In genomic region chrX:51680428-51681169, GRCm38 (mm10) we compare ENCODE assay signal across 8 mouse cellular contexts. TPM values are rescaled to one million over a fixed set of nuclear protein-coding genes. Genes with fewer than 3 reads are reported as not detected.
DNase-seq lines count a peak whose midpoint lies in the region; ATAC-seq and TF ChIP-seq lines count a peak whose summit lies in the region.

No protein-coding gene starts in this region.

- H3K27me3 ChIP-seq in forebrain, embryonic 12.5 days: peaks cover 26% of the 10 kb centered on the region
- peaks cover 2% of the 10 kb centered on the region; the same call in 1 of the 2 replicates for H3K27me3 ChIP-seq in hindbrain, embryonic 11.5 days (ENCODE audit: control insufficient read depth, insufficient read depth, low read length)
- H3K27me3 ChIP-seq in midbrain, embryonic 11.5 days (ENCODE audit: control insufficient read depth, insufficient read depth, low read length): peaks cover 9% of the 10 kb centered on the region
- no peaks in the 10 kb centered on the region for H3K27me3 ChIP-seq in testis, adult 2 months (ENCODE audit: control insufficient read depth, insufficient read depth, low read length)

- no peaks in the 10 kb centered on the region for H3K9me3 ChIP-seq in forebrain, embryonic 12.5 days
- H3K9me3 ChIP-seq in hindbrain, embryonic 11.5 days (ENCODE audit: control insufficient read depth, low read length): no peaks in the 10 kb centered on the region
- no peaks in the 10 kb centered on the region for H3K9me3 ChIP-seq in midbrain, embryonic 11.5 days (ENCODE audit: control insufficient read depth, low read length)

- H3K36me3 ChIP-seq in forebrain, embryonic 12.5 days (replicated peaks): no peaks in the 10 kb centered on the region
- no peaks in the 10 kb centered on the region for H3K36me3 ChIP-seq in hindbrain, embryonic 11.5 days (ENCODE audit: control insufficient read depth, insufficient read depth, low read length)
- H3K36me3 ChIP-seq in midbrain, embryonic 11.5 days (ENCODE audit: control insufficient read depth, insufficient read depth, low read length): no peaks in the 10 kb centered on the region
- H3K36me3 ChIP-seq in testis, adult 2 months (ENCODE audit: control insufficient read depth, insufficient read depth, low read length): no peaks in the 10 kb centered on the region

- ATAC-seq in forebrain, embryonic 12.5 days (ENCODE audit: low FRiP score): peak; percentile 83
- peak; percentile 78 for ATAC-seq in hindbrain, embryonic 11.5 days (ENCODE audit: low FRiP score)
- ATAC-seq in midbrain, embryonic 11.5 days (ENCODE audit: low FRiP score): peak; percentile 85

- no peak for TF ChIP-seq CTCF in testis, adult 2 months (IDR thresholded peaks at IDR 0.05; ENCODE audit: control insufficient read depth, insufficient read depth, insufficient replicate concordance, low read depth, low read length)

- H3K4me3 ChIP-seq in forebrain, embryonic 12.5 days (replicated peaks): peak overlapping the region; percentile 49
- peak overlapping the region; percentile 45 for H3K4me3 ChIP-seq in hindbrain, embryonic 11.5 days (ENCODE audit: low read depth, low read length)
- H3K4me3 ChIP-seq in midbrain, embryonic 11.5 days (ENCODE audit: low read depth, low read length): peak overlapping the region; percentile 41
- peak overlapping the region; percentile 85 for H3K4me3 ChIP-seq in testis, adult 2 months (ENCODE audit: control insufficient read depth, low read depth, low read length)

- peaks cover 3% of the 10 kb centered on the region for H3K4me1 ChIP-seq in forebrain, embryonic 12.5 days
- H3K4me1 ChIP-seq in hindbrain, embryonic 11.5 days (replicated peaks; ENCODE audit: control insufficient read depth, insufficient read depth, low read length): no peaks in the 10 kb centered on the region
- H3K4me1 ChIP-seq in midbrain, embryonic 11.5 days (ENCODE audit: control insufficient read depth, insufficient read depth, low read length): no peaks in the 10 kb centered on the region
- H3K4me1 ChIP-seq in testis, adult 2 months (ENCODE audit: control insufficient read depth, insufficient read depth, low read length): peaks cover 6% of the 10 kb centered on the region

- peak overlapping the region; percentile 63; the same call in 1 of the 2 replicates for H3K27ac ChIP-seq in forebrain, embryonic 12.5 days
- no peak overlapping the region for H3K27ac ChIP-seq in hindbrain, embryonic 11.5 days (ENCODE audit: low read depth, low read length)
- H3K27ac ChIP-seq in midbrain, embryonic 11.5 days (ENCODE audit: low read depth, low read length): no peak overlapping the region
- peak overlapping the region; percentile 83 for H3K27ac ChIP-seq in testis, adult 2 months (ENCODE audit: control insufficient read depth, insufficient read depth, low read depth, low read length)

- peak overlapping the region; percentile 67 for H3K4me2 ChIP-seq in forebrain, embryonic 12.5 days
- peak overlapping the region; percentile 72 for H3K4me2 ChIP-seq in hindbrain, embryonic 11.5 days (replicated peaks; ENCODE audit: low read depth, low read length)
- H3K4me2 ChIP-seq in midbrain, embryonic 11.5 days: peak overlapping the region; percentile 75

- DNase-seq in adrenal gland, adult (ENCODE audit: inconsistent age in 2 of 2, low spot score in 1 of 2): peak; percentile 7 to 57
- DNase-seq in adrenal gland, adult 8-10 months: no peak
- DNase-seq in brain, embryonic 18.5 days (ENCODE audit: low read depth, low spot score): peak; percentile 28
- DNase-seq in hindbrain, embryonic 11.5 days (ENCODE audit: low spot score): peak; percentile 49
- DNase-seq in layer of hippocampus, postnatal 14 days (ENCODE audit: low spot score in 2 of 2): peak; percentile 5 to 6
- peak; percentile 93 for DNase-seq in midbrain, embryonic 11.5 days (ENCODE audit: low spot score, missing footprints)

- WGBS in forebrain, embryonic 12.5 days: 25% methylated on average over 69 of the region's 70 CpGs
- WGBS in hindbrain, embryonic 11.5 days: 19% methylated on average over 58 of the region's 70 CpGs
- WGBS in midbrain, embryonic 11.5 days: 20% methylated on average over 65 of the region's 70 CpGs

- no peak for TF ChIP-seq POLR2A in testis, adult 2 months (IDR thresholded peaks at IDR 0.05; ENCODE audit: control insufficient read depth, low read depth, low read length)

- H3K9ac ChIP-seq in forebrain, embryonic 12.5 days: peak overlapping the region; percentile 57
- H3K9ac ChIP-seq in hindbrain, embryonic 11.5 days (ENCODE audit: low read depth, low read length): peak overlapping the region; percentile 51
- peak overlapping the region; percentile 63 for H3K9ac ChIP-seq in midbrain, embryonic 11.5 days (ENCODE audit: low read length)

RNA-seq across cellular contexts. Expression of gene Hs6st2, which starts 1.1 kb away (rescaled TPM):
- 1 to 10 TPM; 1.5 to 3.7 (median 2.2) TPM for total RNA-seq in adrenal gland, adult 8-10 months (2022)
- polyA plus RNA-seq in forebrain, embryonic 12.5 days (2016; fragmentation: Nextera tagmentation; extraction: Ambion mirVana): 22.7 and 23.7 TPM in 2 replicates
- polyA plus RNA-seq in hindbrain, embryonic 11.5 days (2014; fragmentation: Nextera tagmentation; extraction: Ambion mirVana): 17.6 and 17.8 TPM in 2 replicates
- total RNA-seq in layer of hippocampus, postnatal 14 days (2021): 10 to 100 TPM; 27.9 to 35.7 TPM
- 11.4 and 11.6 TPM in 2 replicates for polyA plus RNA-seq in midbrain, embryonic 11.5 days (2014; fragmentation: Nextera tagmentation; extraction: Ambion mirVana)
- 0.96 and 1.2 TPM in 2 replicates for polyA plus RNA-seq in testis, adult 2 months (2012; rRNA removed)

Comparison
In these comparisons a context has a peak if more than half of its experiments do, and no peak if none do; other contexts are left out.
1. H3K27ac ChIP-seq: peak in forebrain, embryonic 12.5 days (single experiment) and testis, adult 2 months (single experiment); none in hindbrain, embryonic 11.5 days (single experiment) and midbrain, embryonic 11.5 days (single experiment).
2. Peak in every context shown above with its lines, with median percentiles within 50 percentile points of each other: ATAC-seq, H3K4me2 ChIP-seq, H3K4me3 ChIP-seq and H3K9ac ChIP-seq.